Mouse (Mus musculus) C2C12 (cell line): ENCODE data around the gene 1700011L22Rik.

ENCODE experiments used
- CTCF ChIP-seq: IDR thresholded peaks from one replicate; pipeline ENCODE4 v1.5.1; 2011; ENCODE audit not compliant: control insufficient read depth, insufficient read depth, insufficient read length
- FOSL1 ChIP-seq: IDR thresholded peaks from one replicate; pipeline ENCODE4 v1.8.0; 2011; ENCODE audit warnings: mild to moderate bottlenecking, low read length; ENCODE audit not compliant: poor library complexity, insufficient read depth, severe bottlenecking
- MAX ChIP-seq: IDR thresholded peaks from one replicate; pipeline ENCODE4 v1.6.1; 2011; ENCODE audit warnings: mild to moderate bottlenecking, control low read depth
- MYOD1 ChIP-seq: IDR thresholded peaks from one replicate; pipeline ENCODE4 v1.6.1; 2011; ENCODE audit warnings: low read depth; ENCODE audit not compliant: control insufficient read depth, insufficient read length
- MYOG ChIP-seq: IDR thresholded peaks from one replicate; pipeline ENCODE4 v1.6.1; 2011; ENCODE audit not compliant: control insufficient read depth, insufficient read length; ENCODE audit errors: extremely low read depth
- USF1 ChIP-seq: IDR thresholded peaks from one replicate; pipeline ENCODE4 v1.6.1; 2011; ENCODE audit warnings: low read depth, mild to moderate bottlenecking, control low read depth, moderate library complexity

- TF ChIP-seq CTCF = no peak
- no peak for TF ChIP-seq MYOG
- no peak for TF ChIP-seq MAX
- TF ChIP-seq MYOD1 = no peak
- no peak for TF ChIP-seq FOSL1
- TF ChIP-seq USF1 = no peak
These were observed 33.1 kb upstream of the 1700011L22Rik start for GRCm38 (mm10) chr8:79281376-79281890.
